Mouse (Mus musculus): Measurements from ENCODE around the gene Adamts18.
"Not testable (repeated sequence)": the region's sequence is repeated elsewhere in the genome, so short reads cannot be mapped to it uniquely, and the experiment has no call there.

Adamts18 gene

GRCm38 (mm10) chr8:113838211-113838610 is 10.3 kb downstream of the Adamts18 start:
- DNase-seq (ENCODE audit: low spot score) = no peak

- DNase-seq (ENCODE audit: low spot score) = no peak
These were observed 11.0 kb downstream of the Adamts18 start for GRCm38 (mm10) chr8:113837570-113837915.

- DNase-seq (ENCODE audit: low spot score) = no peak
These were observed 11.5 kb downstream of the Adamts18 start for GRCm38 (mm10) chr8:113836892-113837569.

GRCm38 (mm10) chr8:113833644-113834043 is 14.9 kb downstream of the Adamts18 start:
- DNase-seq (ENCODE audit: low spot score) = no peak

- DNase-seq (ENCODE audit: low spot score) = no peak
These were observed 21.3 kb downstream of the Adamts18 start for GRCm38 (mm10) chr8:113827270-113827669.

- DNase-seq (ENCODE audit: low spot score) = no peak
These were observed 27.5 kb downstream of the Adamts18 start for GRCm38 (mm10) chr8:113820983-113821587.

- no peak for DNase-seq (ENCODE audit: low spot score)
These were observed 34.6 kb downstream of the Adamts18 start for GRCm38 (mm10) chr8:113813966-113814365.

- DNase-seq (ENCODE audit: low spot score) = no peak
These were observed 37.0 kb downstream of the Adamts18 start for GRCm38 (mm10) chr8:113811521-113811920.

- DNase-seq (ENCODE audit: low spot score) = no peak
These were observed 38.6 kb downstream of the Adamts18 start for GRCm38 (mm10) chr8:113809929-113810328.

- no peak for DNase-seq (ENCODE audit: low spot score)
These were observed 44.5 kb downstream of the Adamts18 start for GRCm38 (mm10) chr8:113803830-113804611.

- DNase-seq (ENCODE audit: low spot score) = no peak
These were observed 47.0 kb downstream of the Adamts18 start for GRCm38 (mm10) chr8:113801551-113801950.

GRCm38 (mm10) chr8:113800556-113800955 is 48.0 kb downstream of the Adamts18 start:
- DNase-seq (ENCODE audit: low spot score) = not testable (repeated sequence)

GRCm38 (mm10) chr8:113799550-113799949 is 49.0 kb downstream of the Adamts18 start:
- DNase-seq (ENCODE audit: low spot score) = no peak

- DNase-seq (ENCODE audit: low spot score) = no peak
These were observed 56.7 kb downstream of the Adamts18 start for GRCm38 (mm10) chr8:113791856-113792255.

- DNase-seq (ENCODE audit: low spot score) = no peak
These were observed 57.5 kb downstream of the Adamts18 start for GRCm38 (mm10) chr8:113791061-113791460.

GRCm38 (mm10) chr8:113783711-113784110 is 64.8 kb downstream of the Adamts18 start:
- no peak for DNase-seq (ENCODE audit: low spot score)

- DNase-seq (ENCODE audit: low spot score) = no peak
These were observed 67.0 kb downstream of the Adamts18 start for GRCm38 (mm10) chr8:113781554-113781953.

- no peak for DNase-seq (ENCODE audit: low spot score)
These were observed 73.2 kb downstream of the Adamts18 start for GRCm38 (mm10) chr8:113775361-113775760.

- no peak for DNase-seq (ENCODE audit: low spot score)
These were observed 79.6 kb downstream of the Adamts18 start for GRCm38 (mm10) chr8:113768861-113769410.

GRCm38 (mm10) chr8:113765121-113765520 is 83.4 kb downstream of the Adamts18 start:
- DNase-seq (ENCODE audit: low spot score) = no peak

GRCm38 (mm10) chr8:113763592-113764355 is 84.8 kb downstream of the Adamts18 start:
- no peak for DNase-seq (ENCODE audit: low spot score)

GRCm38 (mm10) chr8:113762101-113762500 is 86.4 kb downstream of the Adamts18 start:
- DNase-seq (ENCODE audit: low spot score) = no peak
